Mouse (Mus musculus): ENCODE data around the gene A930002H24Rik.

Gene A930002H24Rik

GRCm38 (mm10) chr17:63831550-63831949, 32.0 kb downstream of the A930002H24Rik start:
- no peak for DNase-seq (ENCODE audit: low read depth)

- DNase-seq (ENCODE audit: low read depth): no peak
Observed at GRCm38 (mm10) chr17:63828561-63829332, 34.8 kb downstream of the A930002H24Rik start.

- no peak for DNase-seq (ENCODE audit: low read depth)
Observed at GRCm38 (mm10) chr17:63826767-63827166, 36.8 kb downstream of the A930002H24Rik start.

- no peak for DNase-seq (ENCODE audit: low read depth)
Observed at GRCm38 (mm10) chr17:63826196-63826595, 37.4 kb downstream of the A930002H24Rik start.

GRCm38 (mm10) chr17:63824141-63824540, 39.5 kb downstream of the A930002H24Rik start:
- DNase-seq (ENCODE audit: low read depth): no peak

GRCm38 (mm10) chr17:63818444-63819027, 45.1 kb downstream of the A930002H24Rik start:
- no peak for DNase-seq (ENCODE audit: low read depth)

GRCm38 (mm10) chr17:63813552-63813951, 50.0 kb downstream of the A930002H24Rik start:
- no peak for DNase-seq (ENCODE audit: low read depth)

All from induced T-regulatory cell, adult 2 months (primary cell).